ENCODE assay signal across 12 mouse cellular contexts in the genomic region with DNA sequence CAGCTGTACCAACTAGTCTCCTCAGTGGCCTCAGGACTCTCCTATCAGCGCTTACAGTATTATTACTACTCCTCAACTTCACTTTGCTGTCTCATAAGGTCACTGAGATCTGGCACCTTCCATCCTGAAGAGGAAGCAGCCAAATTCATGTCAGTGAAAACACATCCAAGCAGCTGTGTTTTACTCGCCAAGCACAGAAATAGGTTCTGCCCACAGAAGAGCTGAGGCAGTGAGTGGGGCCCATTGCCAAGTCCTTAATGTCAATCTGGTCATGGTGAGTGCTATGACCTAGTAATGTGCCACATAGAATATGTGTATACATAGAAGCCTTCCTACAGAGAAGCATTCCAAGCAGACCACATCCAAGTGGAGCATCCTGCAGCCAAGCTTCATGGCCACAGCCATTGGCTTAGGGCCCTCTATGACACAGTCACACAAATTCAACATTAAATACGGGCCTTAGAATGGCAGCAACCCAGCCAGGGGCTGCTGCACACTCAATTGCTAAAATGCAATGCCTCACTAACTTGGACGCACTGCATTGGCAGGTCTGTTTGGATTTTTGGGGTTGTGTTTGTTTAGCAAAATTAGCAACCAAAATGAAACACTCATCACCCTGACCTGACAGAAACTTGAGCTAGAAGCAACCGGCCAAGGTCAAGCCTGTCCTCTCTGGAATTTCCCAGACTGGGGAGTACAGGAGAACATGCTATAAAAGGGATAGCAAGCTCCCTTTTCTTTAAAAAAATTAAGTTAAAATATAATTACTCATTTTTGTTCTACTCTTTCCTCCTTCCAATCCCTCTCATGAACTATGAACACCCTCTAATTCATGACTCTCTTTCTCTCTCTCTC.
A peak's percentile ranks its signal among the peaks of the same experiment; 100 is the strongest.
DNase-seq lines count a peak whose midpoint lies in the region; ATAC-seq and TF ChIP-seq lines count a peak whose summit lies in the region.
"Had no signal": no experiment of that assay in that cellular context is flagged by ENCODE, and none has a peak within 500 bp of the region (broad histone marks: within the 10 kb centered on the region; RNA-seq: fewer than 3 reads in every experiment).

No protein-coding gene starts in this region.

- ATAC-seq in frontal cortex, adult (ENCODE audit: low TSS enrichment): peak; percentile 67
- ATAC-seq: Patski had no signal

- intact Hi-C loops in left cerebral cortex, postnatal 10 days (cut with DNase I): no loop called here
- intact Hi-C loops in left cerebral cortex, adult 2 months (cut with DNase I): no loop called here

- no peak for TF ChIP-seq CTCF in left cerebral cortex, adult 2 months (IDR thresholded peaks at IDR 0.05)

- DNase-seq in frontal cortex, postnatal 14 days (ENCODE audit: low spot score in 2 of 2): no peak
- peak; percentile 2 to 31 for DNase-seq in left cerebral cortex, postnatal 10 days (ENCODE audit: extremely low spot score in 1 of 2, low spot score in 2 of 2)
- no peak for DNase-seq in left cerebral cortex, adult 2 months (ENCODE audit: extremely low spot score in 1 of 2, low spot score in 2 of 2)
- peak; percentile 14 for DNase-seq in right cerebral cortex, postnatal 14 days
- no peak for DNase-seq in right cerebral cortex, postnatal 4 days
- no peak for DNase-seq in layer of hippocampus, adult 11-12 months (ENCODE audit: low spot score)
- DNase-seq in thymus, postnatal 25 days: no peak

- no peak overlapping the region for H3K27ac ChIP-seq in left cerebral cortex, adult 2 months
- H3K27ac ChIP-seq: macrophage; stomach, embryonic 15.5 days had no signal

- no peak overlapping the region for H3K4me3 ChIP-seq in left cerebral cortex, adult 2 months
- H3K4me3 ChIP-seq: erythroblast, embryonic 14.5 days; stomach, embryonic 15.5 days had no signal

Comparison
In these comparisons a context has a peak if more than half of its experiments do, and no peak if none do; other contexts are left out.
1. DNase-seq: peak in left cerebral cortex, postnatal 10 days (2 of 2) and right cerebral cortex, postnatal 14 days (single experiment); none in frontal cortex, postnatal 14 days (0 of 2), left cerebral cortex, adult 2 months (0 of 2), right cerebral cortex, postnatal 4 days (single experiment), layer of hippocampus, adult 11-12 months (single experiment) and thymus, postnatal 25 days (single experiment).